Comparison of ENCODE assay signal across 15 mouse cellular contexts in the genomic region with DNA sequence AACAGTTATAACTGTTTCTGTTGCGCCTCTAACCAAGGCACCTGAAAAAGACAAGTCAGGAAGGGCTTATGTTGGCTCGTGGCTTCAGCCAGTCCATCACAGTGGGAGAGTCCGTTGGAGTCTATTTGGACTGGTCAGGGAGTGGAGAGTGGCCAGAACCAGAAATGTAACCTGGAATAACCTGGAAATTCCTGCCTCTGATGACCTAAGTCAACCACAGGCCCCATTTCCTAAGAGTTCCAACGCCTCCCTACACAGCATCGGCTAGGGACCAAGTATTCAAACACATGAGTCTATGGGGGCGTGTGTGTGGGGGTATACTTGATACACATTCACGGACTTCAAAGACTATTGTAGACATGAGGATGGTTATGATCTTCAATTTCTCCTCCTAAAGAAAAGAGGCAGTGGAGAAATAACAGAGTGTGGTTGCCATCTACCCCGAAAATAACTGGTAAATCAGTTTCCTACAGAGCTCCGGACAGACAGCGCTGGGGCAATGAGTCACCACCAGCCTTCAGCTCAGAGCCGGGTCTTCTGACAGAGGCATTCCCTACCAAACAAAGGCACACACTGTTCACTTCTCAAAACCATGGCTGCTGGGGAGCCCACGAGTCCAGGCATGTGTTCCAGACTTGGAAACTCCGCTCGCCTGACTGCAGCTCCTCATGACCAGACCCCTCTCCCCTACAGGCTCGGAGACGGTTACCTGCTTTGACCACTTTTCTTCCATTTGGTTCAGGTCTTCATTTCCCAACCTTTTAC.
A peak's percentile ranks its signal among the peaks of the same experiment; 100 is the strongest.
DNase-seq lines count a peak whose midpoint lies in the region.
"Had no signal": no experiment of that assay in that cellular context is flagged by ENCODE, and none has a peak within 500 bp of the region (broad histone marks: within the 10 kb centered on the region; RNA-seq: fewer than 3 reads in every experiment).

No protein-coding gene starts in this region.

- DNase-seq in cerebellum, adult 9-11 months: peak; percentile 8
- no peak for DNase-seq in cerebellum, adult 11 months
- peak; percentile 45 for DNase-seq in layer of hippocampus, adult 11-12 months (ENCODE audit: low spot score)
- DNase-seq in layer of hippocampus, postnatal 10 days (ENCODE audit: low spot score in 2 of 2): no peak
- DNase-seq in right cerebral cortex, adult 18-20 months: peak; percentile 12
- no peak for DNase-seq in right cerebral cortex, postnatal 4 days
- DNase-seq in heart, postnatal 4 days: no peak
- DNase-seq: adrenal gland, postnatal 14 days; B cell, adult 2 months; cerebellum, adult 2 months; cerebellum, postnatal 14 days; embryo, embryonic 11 days; gastrocnemius, postnatal 14 days; heart, adult 2 months; heart, postnatal 14 days had no signal

Comparison
In these comparisons a context has a peak if more than half of its experiments do, and no peak if none do; other contexts are left out.
1. DNase-seq: peak in cerebellum, adult 9-11 months (single experiment), layer of hippocampus, adult 11-12 months (single experiment) and right cerebral cortex, adult 18-20 months (single experiment); none in cerebellum, adult 11 months (single experiment), layer of hippocampus, postnatal 10 days (0 of 2), right cerebral cortex, postnatal 4 days (single experiment) and heart, postnatal 4 days (single experiment).